Mouse (Mus musculus) heart, adult 9 months (tissue): ENCODE measurements around the gene Unc5b.

Experiments used
- DNase-seq, 2 experiments: peaks; one replicate each; pipeline ENCODE4 v3.0.0; 2022; ENCODE audit warnings: low spot score in 2 of 2

The Unc5b gene

DNA sequence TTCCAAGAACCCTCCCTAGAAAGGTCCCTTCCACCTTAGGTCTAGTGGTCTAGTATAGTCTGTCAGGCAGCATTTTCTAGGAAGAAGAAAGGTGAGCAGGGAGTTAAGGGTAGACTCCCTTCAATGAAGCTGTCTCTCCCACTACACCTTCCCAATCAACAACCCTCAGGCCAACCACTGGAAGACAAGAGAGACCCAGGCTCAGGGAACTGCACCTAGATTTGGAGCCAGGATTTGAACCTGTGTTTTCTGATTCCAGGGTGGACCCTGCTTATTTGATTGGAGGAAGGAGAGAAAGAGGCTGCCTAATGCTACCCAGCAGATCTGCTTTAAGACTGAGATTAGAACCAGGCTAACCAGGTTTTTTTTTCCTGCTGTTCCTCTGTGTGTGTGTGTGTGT lies 10.1 kb downstream of the Unc5b start:
- no peak for DNase-seq

DNA sequence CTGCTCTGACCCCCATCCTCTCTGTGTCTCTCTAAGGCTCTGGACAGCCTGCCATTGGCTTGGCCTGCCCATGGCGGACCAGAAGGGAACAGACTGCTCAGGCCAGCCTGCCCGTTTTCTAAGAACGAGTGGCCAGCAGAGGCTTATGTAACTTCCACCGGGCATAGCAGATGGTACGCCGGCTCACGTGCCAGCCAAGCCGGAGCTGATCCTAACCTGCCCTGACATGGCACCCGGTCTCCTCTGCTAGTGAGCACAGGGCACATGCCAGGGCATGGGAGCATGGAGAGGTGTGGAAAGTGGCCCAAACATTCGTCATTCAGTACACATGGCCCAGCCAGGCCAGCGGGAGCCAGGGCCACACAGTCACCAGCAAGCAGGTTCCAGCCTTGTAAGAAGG lies 10.8 kb downstream of the Unc5b start:
- peak in 1 of 2 experiments; percentile 65 for DNase-seq

DNA sequence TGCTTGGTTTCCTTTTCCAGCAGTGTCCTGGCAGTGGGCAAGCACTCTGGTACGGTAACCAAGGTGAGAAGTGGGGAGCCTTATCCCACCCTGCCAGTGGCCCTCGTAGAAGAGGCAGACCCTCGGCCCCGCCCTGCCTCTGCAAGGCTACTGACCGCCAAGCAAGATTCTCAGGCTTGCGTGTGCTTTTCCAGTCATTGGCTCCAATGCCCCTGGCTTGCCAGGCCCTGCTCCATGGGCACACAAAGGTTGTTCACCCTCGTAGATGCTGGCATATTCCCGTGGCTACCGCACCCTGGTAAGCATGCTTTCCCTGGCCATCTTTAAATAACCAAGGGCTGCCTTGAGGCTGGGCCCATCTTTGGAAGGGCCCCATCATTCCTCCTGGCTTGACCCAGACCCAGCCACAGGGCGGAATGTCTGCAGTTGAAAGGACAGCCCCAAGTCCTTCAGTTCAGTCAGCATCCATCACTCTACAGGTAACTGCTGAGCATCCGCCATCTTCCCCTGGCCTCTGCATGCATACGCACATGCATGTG lies 11.7 kb downstream of the Unc5b start:
- no peak for DNase-seq

DNA sequence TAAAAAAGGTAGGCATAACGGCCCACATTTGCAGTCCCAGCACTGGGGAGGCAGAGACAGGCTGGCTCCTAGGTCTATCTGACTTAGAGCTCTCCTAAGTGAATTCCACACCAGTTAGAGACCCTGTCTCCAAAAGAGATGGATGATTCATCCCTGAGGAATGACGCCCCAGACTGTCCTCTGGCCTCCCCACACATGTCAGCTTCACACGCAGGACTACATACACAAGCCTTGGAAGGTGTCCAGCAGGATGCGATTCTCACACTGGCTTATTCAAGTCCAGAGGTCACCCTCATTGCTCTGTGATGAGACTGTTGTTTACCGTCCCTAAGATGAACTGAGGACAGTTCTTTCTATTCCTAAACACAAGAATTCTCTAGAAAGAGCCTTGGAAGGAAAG lies 12.2 kb downstream of the Unc5b start:
- no peak for DNase-seq

DNA sequence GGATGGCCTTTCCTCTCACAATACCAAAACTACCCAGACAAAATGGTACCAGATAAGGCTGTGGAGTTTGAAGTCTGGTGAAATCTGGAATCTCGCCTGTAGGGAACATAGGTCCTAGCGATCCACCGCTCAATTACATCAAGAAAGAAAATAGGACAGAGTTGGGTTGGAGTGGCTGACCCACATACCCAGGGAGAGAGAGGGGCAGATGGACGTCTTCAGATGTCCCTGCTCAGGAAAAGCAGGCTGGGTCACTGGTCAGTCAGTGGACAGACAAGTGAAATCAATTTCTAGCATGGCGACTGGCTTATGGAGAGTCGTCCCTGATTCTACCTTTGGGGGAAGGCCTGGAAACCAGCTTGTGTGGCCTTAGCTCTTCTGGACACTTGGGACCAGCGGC lies 12.7 kb downstream of the Unc5b start:
- DNase-seq: no peak

DNA sequence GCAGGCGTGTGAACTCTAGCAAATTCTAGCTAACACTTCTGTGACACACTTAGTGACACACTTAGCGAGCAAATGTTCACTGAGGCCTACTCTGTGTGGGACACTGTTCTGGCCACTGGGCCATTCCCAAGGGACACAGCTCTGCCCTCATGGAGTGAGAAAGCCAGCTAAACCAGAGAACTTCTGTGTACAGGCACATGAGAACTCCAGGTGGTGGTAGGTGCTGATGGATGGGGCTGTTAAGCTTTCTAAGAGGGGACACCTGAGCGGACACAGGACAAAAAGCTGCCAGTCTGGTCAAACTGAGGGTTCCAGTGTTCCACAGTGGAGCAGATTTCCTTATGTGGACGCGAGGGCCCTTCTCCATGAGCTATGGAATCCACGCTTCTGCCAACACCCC lies 13.5 kb downstream of the Unc5b start:
- DNase-seq: no peak

DNA sequence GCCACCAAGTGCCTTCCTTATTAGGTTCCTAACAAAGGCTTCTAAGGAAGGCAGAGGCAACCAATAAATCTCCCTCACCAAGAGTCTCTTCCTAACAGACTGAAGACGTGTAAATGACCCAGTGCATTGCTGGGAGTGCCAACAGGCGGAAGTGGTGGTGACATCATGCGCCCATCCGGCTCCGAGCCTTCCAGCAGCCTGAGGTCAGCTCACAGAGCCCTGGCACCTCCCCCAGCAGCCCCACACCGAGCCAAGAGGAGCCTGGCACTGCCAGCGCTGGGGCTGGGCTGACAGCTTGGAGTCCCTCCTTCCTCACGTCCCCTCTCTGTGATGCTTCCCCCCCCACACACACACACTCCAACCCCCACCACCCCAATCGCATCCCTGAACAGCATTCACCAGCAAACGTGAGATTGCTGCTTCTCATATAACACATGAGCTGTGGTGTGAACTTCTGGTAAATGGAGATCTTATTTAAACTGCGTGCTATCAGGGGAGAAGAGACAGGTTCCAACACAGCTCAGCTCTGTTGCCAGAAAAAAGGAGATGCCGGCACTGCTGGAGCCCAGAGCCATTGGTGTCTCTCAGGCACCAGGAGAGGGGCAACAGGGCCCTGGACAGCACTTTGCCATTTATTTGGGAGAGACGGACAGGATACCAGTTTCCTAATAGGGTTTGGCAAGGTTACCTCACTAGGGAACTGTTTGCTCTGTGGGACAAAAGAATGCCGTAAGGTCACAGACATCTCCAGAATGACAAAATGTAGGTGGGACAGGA lies 14.3 kb downstream of the Unc5b start:
- DNase-seq: peak; percentile 78

DNA sequence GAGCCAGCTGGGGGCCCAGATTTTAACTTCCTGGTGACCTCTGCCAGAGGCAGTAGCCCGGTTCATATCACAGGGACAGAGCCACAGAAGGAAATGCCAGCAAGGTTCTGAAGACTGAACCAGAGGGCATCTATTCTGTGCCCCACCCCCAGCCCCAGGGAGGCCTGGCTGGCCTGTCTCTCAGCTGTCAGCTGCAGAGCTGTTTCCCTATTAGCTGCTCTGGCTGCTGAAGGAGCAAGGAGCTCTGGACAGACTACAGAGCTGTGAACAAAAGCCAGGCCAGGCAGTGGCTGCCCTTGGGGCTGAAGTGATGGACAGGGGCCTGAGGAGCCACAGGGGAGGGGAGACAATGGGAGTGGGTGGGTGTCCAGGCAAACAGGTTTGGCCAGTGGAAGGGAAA lies 15.5 kb downstream of the Unc5b start:
- DNase-seq: no peak

DNA sequence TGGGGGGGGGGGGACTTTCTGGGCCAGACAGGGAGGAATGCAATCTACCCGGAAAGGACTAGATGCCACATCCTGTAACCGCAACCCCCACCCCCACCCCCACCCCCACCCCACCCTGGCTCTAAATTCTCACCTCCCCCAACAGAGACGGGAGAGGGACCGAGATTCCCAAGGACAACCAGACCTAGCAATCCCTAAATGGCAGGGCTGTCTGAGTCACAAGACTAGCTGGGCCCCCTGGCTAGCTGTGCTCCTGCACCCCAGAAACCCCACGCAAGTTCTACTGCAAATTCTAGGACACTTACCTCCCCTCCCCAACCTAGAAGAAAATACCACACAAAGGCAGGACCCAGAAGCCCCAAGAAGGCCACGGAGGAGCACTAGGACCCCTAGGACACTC lies 16.3 kb downstream of the Unc5b start:
- DNase-seq: no peak

DNA sequence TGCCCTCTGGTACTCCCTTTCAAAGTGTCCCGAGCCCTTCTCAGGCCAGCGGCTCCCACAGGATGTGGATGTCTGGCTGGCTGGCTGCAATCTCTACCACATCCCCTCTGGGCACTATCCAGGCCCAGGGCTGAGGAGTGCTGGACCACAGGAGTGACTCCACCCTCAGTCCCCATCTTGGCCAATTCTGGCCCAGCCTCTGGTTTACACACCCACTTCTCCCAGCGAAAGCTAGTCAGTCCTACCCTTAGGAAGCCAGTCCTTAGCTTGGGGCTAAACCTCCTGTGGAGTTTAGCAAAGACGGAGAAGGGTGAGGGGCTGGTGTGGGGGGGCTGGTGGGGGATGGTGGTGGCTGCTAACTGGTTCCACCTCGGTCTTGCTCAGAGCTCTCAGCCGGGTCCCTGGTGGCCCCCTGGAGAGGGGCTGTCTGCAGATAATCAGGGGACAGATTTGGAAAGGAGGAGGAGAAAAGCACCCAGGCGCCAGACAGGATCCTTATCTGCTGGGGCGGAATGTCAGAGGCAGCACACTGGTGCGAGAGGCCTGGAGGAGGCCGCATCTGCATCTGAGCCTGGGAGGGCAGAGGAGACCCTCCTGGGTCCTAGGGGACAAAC lies 16.8 kb downstream of the Unc5b start:
- DNase-seq: peak; percentile 69 to 73

DNA sequence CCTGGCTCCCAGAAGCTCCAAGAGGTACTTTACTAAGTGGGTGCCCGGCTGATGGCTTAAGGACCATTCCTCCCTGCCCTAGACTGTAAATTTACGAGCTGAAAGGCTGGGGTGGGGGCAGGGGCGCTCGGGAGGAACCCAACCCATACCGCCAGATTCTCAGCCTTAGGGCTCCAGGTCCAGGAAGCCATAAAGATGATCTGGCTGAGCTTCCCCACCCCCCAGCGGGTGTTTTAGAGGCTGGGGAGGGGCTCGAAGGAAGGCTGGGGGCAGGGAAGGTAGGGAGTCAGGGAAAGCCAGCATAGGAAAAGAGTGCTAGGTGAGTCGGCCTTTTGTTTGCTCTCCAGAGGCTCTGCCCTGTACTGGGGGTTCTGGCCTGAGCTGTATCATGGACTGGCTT lies 17.8 kb downstream of the Unc5b start:
- no peak for DNase-seq

DNA sequence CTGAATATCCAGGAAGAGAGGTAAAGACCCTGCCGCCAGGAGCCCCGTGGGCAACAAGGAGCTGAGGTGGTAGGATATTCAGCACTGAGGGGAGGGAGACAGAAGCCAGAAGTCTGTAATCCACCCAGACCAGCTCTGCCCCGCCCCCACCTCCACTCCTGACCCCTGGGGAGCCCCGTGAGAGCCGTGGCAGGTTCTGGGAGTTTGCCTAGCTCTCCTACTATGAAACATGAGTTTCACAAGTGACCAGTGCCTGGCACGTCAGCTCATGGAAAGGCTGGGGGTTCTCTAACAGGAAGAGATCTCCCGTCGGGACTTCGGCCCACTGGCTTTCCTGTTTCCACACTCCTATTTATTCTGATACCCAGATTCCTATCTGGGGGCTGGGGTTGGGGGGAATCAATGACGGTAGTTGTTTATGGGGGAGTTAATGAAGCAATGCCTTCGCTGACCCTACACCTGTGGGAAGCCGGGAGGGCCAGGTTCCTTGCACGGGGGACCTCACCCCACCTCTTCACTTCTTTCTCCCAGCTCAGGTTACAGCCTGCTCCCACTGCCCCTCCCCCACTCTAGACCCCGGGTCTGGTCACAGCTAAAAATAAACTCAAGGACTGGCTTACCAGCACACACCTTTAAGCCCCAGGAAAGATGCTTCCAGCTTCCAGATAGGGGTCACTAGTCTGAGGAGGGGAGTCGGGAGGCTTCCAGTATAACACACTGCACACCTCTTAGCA lies 19.4 kb downstream of the Unc5b start:
- no peak for DNase-seq

DNA sequence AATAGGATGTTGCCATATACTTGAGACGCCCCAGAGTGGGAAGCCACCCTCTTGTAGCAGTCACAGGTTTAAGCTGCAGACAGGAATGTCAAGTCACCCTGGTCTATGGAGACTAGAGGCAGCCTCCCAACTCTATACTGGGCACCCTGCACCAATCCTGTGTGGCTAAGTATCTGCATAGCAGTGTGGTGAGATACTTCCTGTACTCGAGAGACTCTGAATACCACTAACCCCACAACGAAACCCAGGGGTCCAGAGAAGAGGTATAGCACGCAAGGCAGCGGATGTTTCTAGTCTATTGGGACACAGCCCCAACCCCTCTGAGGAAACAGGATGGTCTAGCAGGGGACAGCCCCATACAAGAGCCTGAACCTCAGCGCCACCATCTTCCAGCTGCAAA lies 22.9 kb downstream of the Unc5b start:
- no peak for DNase-seq

DNA sequence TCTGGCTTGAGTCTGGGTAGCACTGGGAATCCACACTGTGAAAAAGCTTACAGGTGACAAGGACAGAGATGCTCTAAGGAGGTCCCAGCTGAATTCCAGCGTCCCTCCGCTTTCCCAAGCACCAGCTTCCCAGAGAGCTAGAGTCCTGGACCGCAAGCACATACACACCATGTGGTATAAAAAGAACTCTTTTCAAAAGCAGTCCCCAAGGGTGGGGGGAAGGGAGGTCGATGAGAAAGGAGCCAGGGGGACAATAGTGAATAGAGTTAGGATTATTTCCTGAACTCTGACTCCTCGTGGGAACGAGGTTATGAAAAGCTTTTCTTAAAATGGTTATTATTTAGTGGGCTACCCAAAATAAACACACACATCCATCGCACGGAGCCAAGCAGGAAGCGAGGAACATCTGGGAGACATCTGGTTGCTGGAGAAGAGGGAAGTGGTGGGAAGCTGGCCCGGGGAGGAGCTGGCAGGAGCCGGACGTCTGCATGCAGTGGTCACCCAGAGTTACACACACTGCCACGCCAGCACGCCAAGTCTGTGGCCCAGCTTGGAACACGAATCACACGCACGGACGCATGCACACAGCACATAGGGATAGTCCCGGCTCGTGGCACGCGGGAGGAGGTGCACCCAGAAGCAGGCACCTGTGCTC lies 23.7 kb downstream of the Unc5b start:
- DNase-seq: peak; percentile 90 to 93

DNA sequence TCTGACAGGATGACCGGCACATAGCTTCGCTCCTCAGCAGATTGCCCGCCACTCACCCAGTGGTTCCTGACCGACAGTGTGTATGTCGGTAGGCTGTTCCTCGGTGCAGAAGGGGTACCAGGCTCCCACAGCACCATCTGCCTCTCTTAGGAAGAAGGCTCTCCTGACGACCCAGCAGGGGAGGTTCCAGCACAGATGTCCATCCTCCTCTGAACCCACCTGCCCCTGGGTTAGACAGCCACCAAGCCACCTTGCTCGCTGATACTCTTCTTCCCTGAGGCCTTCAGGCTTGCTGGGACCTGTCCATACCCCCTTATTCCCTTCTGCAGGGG lies 25.2 kb downstream of the Unc5b start:
- DNase-seq: no peak

DNA sequence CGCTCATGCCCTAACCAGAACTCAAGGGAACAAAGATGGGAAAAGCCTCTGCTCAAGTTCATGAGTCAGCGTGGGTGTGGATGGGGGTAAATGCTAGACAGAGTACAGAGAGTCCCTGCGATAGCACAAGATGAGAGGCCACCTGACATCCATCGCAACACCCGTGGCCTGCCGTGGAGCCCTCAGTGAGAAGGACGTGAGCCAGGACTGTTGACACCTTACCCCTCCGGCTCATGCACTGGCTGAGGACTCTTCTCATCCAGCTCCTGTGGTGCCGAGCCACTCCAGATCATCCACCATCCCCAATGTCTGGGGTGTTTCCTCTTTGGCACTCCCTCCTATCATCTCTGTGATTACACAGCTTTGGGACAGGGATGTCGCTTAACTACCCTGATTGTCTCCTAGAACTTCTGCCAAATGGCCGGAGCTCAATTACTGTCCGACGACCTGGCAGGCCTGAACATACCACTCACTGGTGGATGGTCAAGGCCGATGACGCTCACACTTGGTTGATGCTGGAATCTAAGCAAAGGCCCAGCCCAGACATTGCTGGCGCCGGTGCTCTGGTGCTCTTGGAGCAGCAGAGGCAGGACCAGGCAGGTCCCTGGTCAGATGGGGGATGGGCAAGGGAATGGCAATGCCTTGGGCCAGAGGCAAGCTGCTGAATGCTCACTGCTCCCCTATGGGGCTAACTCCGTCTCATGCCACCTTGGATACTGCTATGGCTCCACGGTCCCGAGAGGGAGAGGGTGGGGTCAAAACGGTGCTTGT lies 25.8 kb downstream of the Unc5b start:
- DNase-seq: no peak

DNA sequence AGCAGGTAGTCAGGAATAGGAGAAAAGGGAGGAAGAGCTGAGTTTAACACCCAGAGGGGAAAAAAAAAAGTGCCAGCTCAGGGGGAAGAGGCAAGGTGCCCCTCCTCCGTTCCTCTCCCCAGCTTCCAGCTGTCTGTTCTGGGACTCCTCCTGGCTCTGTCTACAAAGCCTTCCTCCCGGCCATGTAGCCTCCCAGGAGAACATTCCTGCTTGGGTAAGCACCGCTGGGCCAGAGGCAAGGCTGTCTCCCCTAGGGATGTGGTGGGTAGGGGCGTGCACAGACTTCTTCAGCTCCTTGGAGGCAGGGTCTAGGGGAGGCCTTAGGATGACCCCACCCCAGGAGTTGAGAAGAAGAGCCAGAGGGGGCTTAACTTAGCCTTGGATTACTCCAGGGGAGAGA lies 26.5 kb downstream of the Unc5b start:
- no peak for DNase-seq

DNA sequence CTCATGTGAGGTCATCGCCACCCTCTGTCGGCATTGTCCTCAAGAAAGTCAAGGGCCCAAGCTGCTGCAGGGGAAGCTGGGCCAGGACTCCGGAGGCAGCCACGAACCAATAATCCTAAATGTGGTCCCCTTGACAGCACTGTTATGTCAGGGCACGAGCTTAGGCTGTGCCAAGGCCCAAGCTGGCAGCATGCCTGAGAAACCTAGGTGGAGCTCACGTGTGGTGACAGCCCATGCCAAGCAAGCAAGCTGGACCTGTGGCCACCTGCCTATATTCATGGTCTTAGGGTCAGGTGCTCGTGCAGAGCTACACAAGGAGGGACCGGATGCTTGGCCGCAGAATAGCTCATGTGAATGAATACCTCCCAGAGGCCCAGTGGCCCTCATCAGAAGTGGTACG lies 27.4 kb downstream of the Unc5b start:
- DNase-seq: no peak

DNA sequence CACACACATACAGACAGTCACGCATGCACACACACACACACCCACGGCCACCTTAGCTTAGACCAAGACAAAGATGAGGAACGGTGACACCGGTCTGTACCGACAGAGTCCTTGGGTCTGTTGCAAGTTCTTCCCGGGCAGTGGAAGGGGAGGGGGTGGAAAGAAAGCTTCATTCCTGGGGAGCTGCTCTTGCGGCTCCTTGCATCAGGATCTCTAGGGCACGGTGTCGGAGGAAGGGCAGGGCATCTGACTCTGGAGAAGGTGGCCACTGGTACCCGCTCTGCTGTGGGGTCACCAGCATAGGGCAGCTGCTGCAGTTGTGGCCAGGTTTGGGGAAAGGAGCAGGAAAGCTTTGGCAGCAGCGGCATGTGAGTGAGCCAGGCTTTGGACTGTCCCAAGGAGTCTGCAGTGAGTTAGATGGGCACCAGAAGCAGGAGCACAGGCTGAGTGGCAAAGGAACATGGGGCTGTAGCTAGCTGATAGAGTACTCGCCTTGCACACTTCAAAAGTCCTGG lies 29.4 kb downstream of the Unc5b start:
- no peak for DNase-seq

DNA sequence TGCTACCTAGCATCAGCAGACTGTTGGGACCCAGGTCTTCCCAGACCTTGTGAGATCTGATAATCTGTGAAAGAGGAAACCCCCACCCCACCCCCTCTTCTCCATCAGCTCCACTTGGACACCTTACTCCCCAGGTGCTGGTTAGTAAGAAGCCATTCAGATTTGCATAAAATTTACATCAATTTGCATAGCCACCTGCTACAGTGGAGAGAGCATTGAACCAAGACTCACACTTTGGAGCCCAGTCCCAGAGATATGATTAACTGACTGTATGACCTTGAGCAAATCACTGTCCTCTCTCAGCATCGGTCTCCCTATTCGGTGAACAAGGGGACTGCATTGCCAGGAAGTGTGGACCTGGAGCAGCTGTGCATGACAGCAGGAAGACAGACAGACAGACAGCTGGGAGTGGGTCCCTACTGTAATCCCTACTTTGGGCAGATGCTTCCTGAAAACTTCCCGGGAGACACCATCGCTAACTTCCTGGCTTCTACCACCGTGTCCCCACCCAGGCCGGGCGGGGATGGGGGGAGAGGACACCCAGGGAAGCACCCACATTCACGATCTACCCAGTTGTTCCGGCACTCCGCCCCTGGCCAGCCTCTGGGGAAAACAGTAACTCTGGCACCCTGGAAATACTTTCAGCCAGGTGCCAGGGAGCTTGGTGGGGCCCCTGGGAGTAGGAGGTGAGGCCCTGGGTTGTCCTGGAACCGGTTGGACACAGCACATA lies 30.0 kb downstream of the Unc5b start:
- no peak for DNase-seq
